Mouse (Mus musculus): ENCODE data around the gene Osbp.
"Not testable (repeated sequence)": the region's sequence is repeated elsewhere in the genome, so short reads cannot be mapped to it uniquely, and the experiment has no call there.

Gene Osbp

GRCm38 (mm10) chr19:11965023-11965942 lies at the start of gene Osbp:
Gene Osbp (plus strand): TSS chr19:11965941.
- CTCF ChIA-PET: no interaction called here

GRCm38 (mm10) chr19:11922068-11922467 lies 43.7 kb upstream of the Osbp start:
- CTCF ChIA-PET: interaction anchor here (0.5 kb wide), 1 partner anchor 42 kb away, joined by 4 read pairs; no protein-coding TSS in a partner anchor

- CTCF ChIA-PET: not testable (repeated sequence)
Measured at GRCm38 (mm10) chr19:11922515-11922914, 43.2 kb upstream of the Osbp start.

GRCm38 (mm10) chr19:11926380-11926779 lies 39.4 kb upstream of the Osbp start:
- CTCF ChIA-PET: no interaction called here

GRCm38 (mm10) chr19:11928025-11928748 lies 37.6 kb upstream of the Osbp start:
- CTCF ChIA-PET: no interaction called here

- CTCF ChIA-PET: not testable (repeated sequence)
Measured at GRCm38 (mm10) chr19:11946460-11946859, 19.3 kb upstream of the Osbp start.

- CTCF ChIA-PET: no interaction called here
Measured at GRCm38 (mm10) chr19:11949878-11950277, 15.9 kb upstream of the Osbp start.

GRCm38 (mm10) chr19:11950747-11951146 lies 15.0 kb upstream of the Osbp start:
- CTCF ChIA-PET: no interaction called here

GRCm38 (mm10) chr19:11954206-11954605 lies 11.5 kb upstream of the Osbp start:
- CTCF ChIA-PET: no interaction called here

GRCm38 (mm10) chr19:11956636-11957035 lies 9.1 kb upstream of the Osbp start:
- CTCF ChIA-PET: no interaction called here

- CTCF ChIA-PET: no interaction called here
Measured at GRCm38 (mm10) chr19:11957396-11957795, 8.3 kb upstream of the Osbp start.

GRCm38 (mm10) chr19:11957846-11958245 lies 7.9 kb upstream of the Osbp start:
- CTCF ChIA-PET: no interaction called here

GRCm38 (mm10) chr19:11964266-11964665 lies 1.5 kb upstream of the Osbp start:
- CTCF ChIA-PET: interaction anchor here (0.6 to 0.7 kb wide), 2 partner anchors 42 to 984 kb away, joined by 4 to 8 read pairs; no protein-coding TSS in a partner anchor

- CTCF ChIA-PET: no interaction called here
Measured at GRCm38 (mm10) chr19:11966201-11966636, 478 bp downstream of the Osbp start.

- CTCF ChIA-PET: interaction anchor here (0.6 to 0.9 kb wide), 2 partner anchors 32 to 36 kb away, joined by 3 to 12 read pairs; no protein-coding TSS in a partner anchor
Measured at GRCm38 (mm10) chr19:11969155-11970050, 3.7 kb downstream of the Osbp start.

GRCm38 (mm10) chr19:11973511-11974222 lies 7.9 kb downstream of the Osbp start:
- CTCF ChIA-PET: no interaction called here

GRCm38 (mm10) chr19:11974223-11974540 lies 8.4 kb downstream of the Osbp start:
- CTCF ChIA-PET: no interaction called here

GRCm38 (mm10) chr19:11975683-11976082 lies 9.9 kb downstream of the Osbp start:
- CTCF ChIA-PET: no interaction called here

- CTCF ChIA-PET: no interaction called here
Measured at GRCm38 (mm10) chr19:11977363-11977762, 11.6 kb downstream of the Osbp start.

- CTCF ChIA-PET: interaction anchor here (0.7 kb wide), 1 partner anchor 76 kb away, joined by 4 read pairs; no protein-coding TSS in a partner anchor
Measured at GRCm38 (mm10) chr19:11980471-11980870, 14.7 kb downstream of the Osbp start.

- CTCF ChIA-PET: not testable (repeated sequence)
Measured at GRCm38 (mm10) chr19:11984614-11985013, 18.9 kb downstream of the Osbp start.

Data from spleen, embryonic (tissue).